ENCODE assay signal across 18 mouse cellular contexts in the genomic region with DNA sequence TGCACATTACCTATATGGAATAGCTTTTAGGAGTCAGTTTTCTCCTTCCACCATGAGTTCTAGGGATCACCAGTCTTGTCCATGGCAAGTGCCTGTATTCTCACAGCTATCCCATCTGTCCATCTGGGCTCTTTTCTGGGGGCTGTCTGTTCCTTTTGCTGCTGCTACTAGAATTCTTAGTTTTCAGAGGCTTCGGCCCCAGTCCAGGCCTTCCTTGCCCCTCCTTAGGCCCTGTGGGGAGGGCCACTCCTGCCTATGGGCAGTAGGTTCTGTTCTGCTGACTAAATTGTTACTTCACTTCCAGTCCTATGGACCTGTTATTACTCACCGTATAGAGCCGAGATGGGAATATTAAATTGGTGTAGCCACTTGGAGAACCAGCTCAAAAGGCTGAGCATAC.
A peak's percentile ranks its signal among the peaks of the same experiment; 100 is the strongest.
DNase-seq lines count a peak whose midpoint lies in the region; ATAC-seq and TF ChIP-seq lines count a peak whose summit lies in the region.
"Had no signal": no experiment of that assay in that cellular context is flagged by ENCODE, and none has a peak within 500 bp of the region (broad histone marks: within the 10 kb centered on the region; RNA-seq: fewer than 3 reads in every experiment).

No protein-coding gene starts in this region.

- no peak overlapping the region for H3K27ac ChIP-seq in heart, embryonic 13.5 days (replicated peaks)
- H3K27ac ChIP-seq in heart, adult 2 months: no peak overlapping the region

- no peaks in the 10 kb centered on the region for H3K79me2 ChIP-seq in heart, adult 2 months (replicated peaks; ENCODE audit: control insufficient read depth, insufficient read depth, low read length)

- peak; percentile 61 for DNase-seq in heart, adult 11 months
- no peak for DNase-seq in heart, postnatal 4 days
- DNase-seq in heart, adult 2 months: no peak
- DNase-seq: adrenal gland, adult 2 months; adrenal gland, adult 8-10 months; adrenal gland, postnatal 10 days; adrenal gland, postnatal 14 days; adrenal gland, postnatal 25 days; adrenal gland, postnatal 36 days; B cell, adult 2 months; cerebellum, adult 11 months; cerebellum, adult 18-20 months had no signal

- no peak for TF ChIP-seq CTCF in heart, adult 2 months (IDR thresholded peaks at IDR 0.05)

- H3K36me3 ChIP-seq in heart, embryonic 13.5 days: no peaks in the 10 kb centered on the region
- H3K36me3 ChIP-seq in heart, adult 2 months (ENCODE audit: control insufficient read depth, insufficient read depth, low read length): no peaks in the 10 kb centered on the region

- TF ChIP-seq POLR2A in heart, adult 2 months (IDR thresholded peaks at IDR 0.05; ENCODE audit: insufficient read depth, low read depth, low read length): no peak

- H3K4me3 ChIP-seq in heart, embryonic 13.5 days: no peak overlapping the region
- H3K4me3 ChIP-seq in heart, adult 2 months: no peak overlapping the region

- H3K27me3 ChIP-seq in heart, embryonic 13.5 days (replicated peaks): no peaks in the 10 kb centered on the region
- H3K27me3 ChIP-seq in heart, adult 2 months (ENCODE audit: control insufficient read depth, insufficient read depth, low read length): no peaks in the 10 kb centered on the region
- H3K27me3 ChIP-seq: CH12.LX, Patski had no signal

- TF ChIP-seq EP300 in heart, adult 2 months (IDR thresholded peaks at IDR 0.05; ENCODE audit: insufficient read depth, low read depth, low read length): no peak

- no peaks in the 10 kb centered on the region for H3K4me1 ChIP-seq in heart, embryonic 13.5 days
- H3K4me1 ChIP-seq in heart, adult 2 months (ENCODE audit: control insufficient read depth, insufficient read depth, low read length): no peaks in the 10 kb centered on the region

- 91% methylated on average over 3 of the region's 3 CpGs for WGBS in heart, embryonic 13.5 days
- WGBS in heart, adult 2 months: 92% methylated on average over 3 of the region's 3 CpGs

- no peak overlapping the region for H3K9ac ChIP-seq in heart, embryonic 13.5 days
- no peak overlapping the region for H3K9ac ChIP-seq in heart, adult 2 months (ENCODE audit: low read depth, low read length)

- ATAC-seq in heart, embryonic 13.5 days (ENCODE audit: extremely low read depth, insufficient number of reproducible peaks, low FRiP score, low TSS enrichment): peak; percentile 51
- ATAC-seq: activated CD4-positive, CD25-positive, alpha-beta regulatory T cell, adult 4 months; CD4-positive, CD25-positive, alpha-beta regulatory T cell, adult 4 months; Patski had no signal

- intact Hi-C loops in heart, adult 2 months (cut with DNase I): no loop called here

- H3K4me2 ChIP-seq in heart, embryonic 13.5 days: no peak overlapping the region

- H3K9me3 ChIP-seq in heart, embryonic 13.5 days: no peaks in the 10 kb centered on the region
- H3K9me3 ChIP-seq: G1E had no signal
